Mouse (Mus musculus): ENCODE data around the gene Fam171a1. TPM values are rescaled to one million over a fixed set of nuclear protein-coding genes. Genes with fewer than 3 reads are reported as not detected.
"Not testable (repeated sequence)": the region's sequence is repeated elsewhere in the genome, so short reads cannot be mapped to it uniquely, and the experiment has no call there.

The Fam171a1 gene
- total RNA-seq, 2 experiments from 2014 or later: 0.61 to 4.3 TPM

DNA sequence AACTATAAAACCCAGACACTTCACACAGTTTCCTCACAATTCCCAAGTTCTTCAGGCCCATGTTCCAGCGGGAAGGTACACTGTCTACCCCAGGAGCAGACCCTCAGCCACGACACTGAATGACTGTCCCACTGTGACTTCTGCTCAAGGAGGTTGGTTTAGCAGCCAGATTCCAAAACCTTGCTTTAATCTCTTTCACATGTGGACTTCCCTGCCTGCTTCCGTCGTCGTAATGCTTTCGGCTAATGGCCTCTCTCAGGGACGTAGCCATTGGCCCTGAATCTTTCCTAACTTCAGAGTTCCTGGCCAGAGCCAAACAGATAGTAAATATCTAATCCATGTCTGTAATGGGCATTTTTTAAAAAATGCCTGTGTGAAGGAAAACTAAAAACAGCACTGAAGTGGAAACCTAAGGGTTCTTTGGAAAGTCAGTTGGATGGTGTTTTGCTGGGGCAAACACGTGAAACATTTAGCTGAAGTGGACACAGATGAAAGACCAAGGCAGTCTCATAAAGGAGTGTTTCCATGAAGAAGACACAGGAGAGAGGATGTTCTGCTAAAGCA lies 51.1 kb downstream of the Fam171a1 start:
- no peak for ATAC-seq (replicated peaks; ENCODE audit: low FRiP score, low TSS enrichment, poor library complexity, severe bottlenecking)

DNA sequence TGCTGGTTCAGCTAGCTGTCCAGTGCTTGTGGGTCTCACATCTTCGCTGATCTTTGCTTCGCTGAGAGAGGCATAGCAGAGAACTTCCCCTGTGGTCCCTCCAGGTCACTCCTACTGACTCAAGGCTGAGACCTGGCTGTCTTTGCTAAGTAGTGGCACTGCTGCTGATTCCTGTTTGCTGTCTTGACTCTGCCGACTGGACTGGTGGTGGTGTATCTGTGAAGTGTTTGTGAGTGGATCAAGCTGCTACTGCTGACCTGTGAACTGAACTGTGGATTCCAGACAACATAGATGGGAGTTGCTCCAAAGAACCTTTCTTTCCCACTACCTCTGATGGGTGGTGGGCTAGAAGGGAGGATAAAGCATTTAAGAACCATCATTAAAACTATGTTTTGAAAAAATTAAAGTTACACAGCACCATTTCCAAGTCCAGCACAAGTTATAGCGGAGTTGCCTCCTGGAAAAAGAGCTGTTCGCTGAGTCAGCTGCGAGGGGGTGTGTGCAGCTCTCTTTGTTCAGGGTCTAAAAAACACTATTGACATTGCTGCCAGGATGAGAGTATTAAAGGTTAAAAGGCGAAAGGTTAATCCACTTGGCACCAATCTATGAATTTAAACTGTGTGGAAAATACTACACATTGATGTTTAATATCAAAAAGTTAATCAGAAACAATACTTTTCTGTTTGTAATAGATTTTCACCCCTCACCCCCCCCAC lies 52.0 kb downstream of the Fam171a1 start:
- ATAC-seq (replicated peaks; ENCODE audit: low FRiP score, low TSS enrichment, poor library complexity, severe bottlenecking): no peak

DNA sequence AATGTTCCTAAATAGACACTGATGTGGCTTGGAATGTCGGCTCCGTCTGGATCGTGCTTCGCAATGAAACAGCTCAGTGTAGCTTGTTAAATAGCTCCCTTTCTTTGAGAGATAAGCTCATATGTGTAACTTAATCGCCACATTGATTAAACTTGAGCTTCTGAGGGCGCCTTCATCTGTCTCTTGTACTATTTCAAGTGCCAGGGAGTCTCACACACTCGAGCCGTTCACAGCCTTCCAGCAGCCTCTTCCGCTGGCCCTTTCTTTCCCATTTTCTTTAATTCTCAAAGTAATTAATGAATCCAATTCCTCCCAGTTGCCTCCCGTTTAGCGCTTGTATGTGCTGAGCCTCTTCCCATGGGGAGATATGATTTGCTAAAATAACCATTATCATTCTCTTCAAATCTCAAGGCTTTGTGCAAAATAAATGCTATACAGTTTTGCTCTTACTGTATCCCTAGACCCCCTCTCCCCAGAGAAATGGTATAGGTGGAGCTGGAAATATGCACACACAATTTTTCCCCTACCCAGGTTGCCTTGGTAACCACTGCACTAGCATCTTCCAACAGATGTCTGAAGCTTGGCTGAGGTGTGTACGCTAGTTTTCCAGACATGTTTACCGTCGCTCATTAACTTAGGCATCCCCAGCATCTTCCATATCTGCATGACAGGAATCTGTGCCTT lies 54.8 kb downstream of the Fam171a1 start:
- no peak for ATAC-seq (replicated peaks; ENCODE audit: low FRiP score, low TSS enrichment, poor library complexity, severe bottlenecking)

DNA sequence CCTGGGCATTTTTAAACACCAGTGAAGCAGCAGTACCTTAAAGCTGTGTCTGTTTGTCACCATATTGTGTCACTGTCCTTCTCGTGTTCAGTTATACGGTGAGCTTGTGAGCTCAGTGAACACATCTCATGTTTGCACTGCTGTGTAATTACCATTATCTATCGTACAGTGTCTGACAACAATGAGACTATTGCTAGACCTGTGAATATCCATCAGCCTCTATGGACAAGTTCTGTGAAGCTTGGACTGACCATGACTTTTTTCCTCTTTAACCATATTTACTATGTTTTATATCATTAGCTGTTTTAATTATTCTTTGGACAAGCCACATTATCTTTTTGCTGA lies 55.4 kb downstream of the Fam171a1 start:
- ATAC-seq (replicated peaks; ENCODE audit: low FRiP score, low TSS enrichment, poor library complexity, severe bottlenecking): no peak

DNA sequence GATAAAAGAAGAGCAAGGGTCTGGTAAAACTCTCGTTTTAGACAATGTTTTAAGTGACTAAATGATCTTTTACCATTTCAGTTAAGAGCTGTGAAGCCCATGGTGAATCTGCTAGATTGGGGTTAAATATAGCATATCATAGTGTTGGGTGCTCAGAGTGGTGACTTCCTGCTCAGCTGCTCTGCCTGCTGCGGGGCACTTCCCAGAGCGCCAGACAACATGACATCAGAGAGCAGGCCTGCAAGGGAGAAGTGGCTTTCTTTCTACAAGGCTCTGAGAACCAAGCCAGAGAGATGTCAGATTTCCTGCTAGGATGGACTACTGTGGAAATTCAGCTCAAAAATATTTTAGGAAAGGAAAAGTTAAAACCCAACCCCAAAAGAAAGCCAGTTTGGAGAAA lies 57.8 kb downstream of the Fam171a1 start:
- peak; percentile 51; the same call in 1 of the 2 replicates for ATAC-seq (replicated peaks; ENCODE audit: low FRiP score, low TSS enrichment, poor library complexity, severe bottlenecking)

DNA sequence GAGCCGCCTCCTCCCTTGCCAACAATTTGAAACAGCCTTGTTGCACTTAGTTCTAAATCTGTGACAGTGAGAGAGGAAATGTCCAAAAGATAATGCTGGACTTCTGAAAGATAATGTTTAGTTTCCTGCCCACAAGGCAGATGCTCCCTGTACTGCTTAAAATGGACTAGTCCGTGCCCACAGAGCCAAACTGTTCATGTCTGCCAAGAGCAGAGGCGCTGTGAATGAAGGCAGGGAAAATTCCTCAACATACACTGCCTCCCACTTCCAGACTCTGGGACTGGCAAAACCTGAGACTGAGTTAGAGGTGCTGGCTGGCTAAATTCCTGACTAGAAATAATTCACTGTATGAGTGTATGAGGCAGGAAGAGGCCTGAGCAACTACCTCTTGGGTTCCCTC lies 58.6 kb downstream of the Fam171a1 start:
- ATAC-seq (replicated peaks; ENCODE audit: low FRiP score, low TSS enrichment, poor library complexity, severe bottlenecking): no peak

DNA sequence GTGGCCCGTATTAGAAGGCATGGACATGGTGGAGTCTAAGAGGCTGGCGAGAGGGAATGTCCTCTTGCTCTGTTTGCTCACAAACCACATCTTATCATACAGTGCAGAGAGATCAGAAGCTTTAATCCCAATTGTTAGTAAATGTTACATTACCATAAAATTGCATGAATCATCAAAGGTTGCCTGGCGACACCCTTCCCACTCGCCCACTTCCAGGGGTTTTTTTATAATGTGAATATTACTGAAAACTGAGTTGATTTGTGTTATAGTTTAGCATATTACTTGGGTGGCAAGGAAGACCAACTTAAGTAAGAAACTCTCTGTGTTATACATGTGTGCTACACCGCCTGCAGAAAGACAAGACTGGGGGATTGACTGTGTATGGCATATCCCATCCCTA lies 60.9 kb downstream of the Fam171a1 start:
- no peak for ATAC-seq (replicated peaks; ENCODE audit: low FRiP score, low TSS enrichment, poor library complexity, severe bottlenecking)

DNA sequence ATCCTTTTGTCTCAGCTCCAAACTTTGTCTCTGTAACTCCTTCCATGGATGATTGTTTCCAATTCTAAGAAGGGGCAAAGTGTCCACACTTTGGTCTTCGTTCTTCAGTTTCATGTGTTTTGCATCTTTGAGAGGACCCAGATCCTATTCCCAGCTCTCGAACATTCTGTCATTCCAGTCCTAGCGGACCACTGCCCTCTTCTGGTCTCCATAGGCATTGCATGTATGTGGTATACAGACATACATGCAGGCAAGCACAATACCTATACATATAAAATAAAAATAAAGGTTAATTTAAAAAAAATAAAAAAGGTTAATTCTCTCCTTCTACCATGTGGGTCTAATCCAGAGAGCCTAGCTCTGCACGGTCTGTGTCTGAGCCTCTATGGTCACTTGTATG lies 62.0 kb downstream of the Fam171a1 start:
- not testable (repeated sequence) for ATAC-seq (replicated peaks; ENCODE audit: low FRiP score, low TSS enrichment, poor library complexity, severe bottlenecking)

DNA sequence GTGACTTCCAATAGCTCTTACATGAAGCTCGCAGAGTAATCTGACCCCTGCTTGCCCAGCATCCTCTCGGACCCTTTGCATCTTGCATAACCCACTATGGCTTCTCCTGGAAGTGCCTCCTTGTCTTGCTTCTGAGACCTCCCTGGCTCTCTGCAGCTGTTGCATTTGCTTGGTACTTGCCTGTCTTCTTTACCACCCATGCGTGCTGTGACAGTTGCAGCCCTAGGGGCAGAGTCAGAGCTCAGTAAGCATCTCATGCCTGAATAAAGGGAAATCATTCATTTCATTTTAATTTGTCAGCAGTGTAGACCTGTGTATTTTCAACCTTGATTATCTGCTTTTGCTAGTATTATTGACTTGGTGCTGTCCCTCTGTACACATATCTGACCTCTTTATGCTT lies 62.7 kb downstream of the Fam171a1 start:
- ATAC-seq (replicated peaks; ENCODE audit: low FRiP score, low TSS enrichment, poor library complexity, severe bottlenecking): no peak

DNA sequence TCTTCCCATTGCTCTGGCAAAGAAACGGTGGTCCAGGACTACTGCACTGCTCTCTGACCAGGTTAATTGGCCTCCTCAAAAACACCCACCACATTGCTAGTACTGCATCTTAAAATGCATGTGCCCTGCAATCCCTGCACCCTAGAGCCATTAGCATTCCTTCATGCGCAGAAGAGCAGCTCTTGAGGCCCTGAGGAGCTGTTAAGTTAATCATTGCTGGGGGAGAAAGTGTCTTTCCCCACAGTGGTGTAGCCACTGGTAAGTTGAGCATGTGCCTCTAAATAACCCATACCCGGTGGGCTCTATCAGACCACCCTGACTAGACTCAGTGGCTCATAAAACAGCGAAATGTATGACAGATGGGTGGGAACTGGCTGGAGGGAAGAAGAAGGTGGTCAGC lies 66.5 kb downstream of the Fam171a1 start:
- no peak for ATAC-seq (replicated peaks; ENCODE audit: low FRiP score, low TSS enrichment, poor library complexity, severe bottlenecking)

DNA sequence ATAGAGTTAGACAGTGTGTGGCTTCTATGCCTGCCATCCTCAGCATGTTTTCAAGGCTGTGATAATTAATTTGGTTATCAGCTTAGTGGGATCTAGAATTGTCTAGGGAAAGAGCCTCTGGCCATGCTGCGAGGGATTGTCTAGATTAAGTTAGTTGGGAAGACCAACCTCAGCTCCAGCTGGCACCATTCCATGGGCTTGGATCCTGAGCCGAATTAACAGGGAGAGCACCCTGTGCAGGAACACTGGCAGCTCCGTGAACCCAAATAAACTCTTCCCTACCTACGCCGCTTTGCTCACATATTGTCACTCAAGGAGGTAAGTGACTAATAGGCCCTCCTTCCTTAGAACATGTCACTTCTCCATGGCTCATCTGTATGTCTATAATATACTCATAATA lies 69.6 kb downstream of the Fam171a1 start:
- no peak for ATAC-seq (replicated peaks; ENCODE audit: low FRiP score, low TSS enrichment, poor library complexity, severe bottlenecking)

DNA sequence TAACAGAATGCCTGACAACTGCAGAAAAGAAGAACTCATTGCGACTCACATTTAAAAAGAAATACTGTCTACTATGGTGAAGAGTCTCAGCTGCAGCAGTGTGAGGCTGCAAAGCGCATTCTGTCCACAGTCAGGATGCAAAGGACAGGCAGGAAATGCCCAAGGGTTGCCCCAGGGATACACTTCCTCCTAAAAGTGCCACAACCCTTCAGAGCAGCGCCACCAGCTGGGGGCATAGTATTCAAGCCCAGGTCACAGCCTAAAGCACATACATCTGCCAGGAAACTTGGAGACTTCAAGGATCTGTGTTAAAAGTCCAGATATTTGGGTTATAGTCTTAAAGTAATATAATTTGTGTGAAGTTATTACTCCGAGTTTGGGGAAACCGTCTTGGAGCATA lies 71.3 kb downstream of the Fam171a1 start:
- no peak for ATAC-seq (replicated peaks; ENCODE audit: low FRiP score, low TSS enrichment, poor library complexity, severe bottlenecking)

DNA sequence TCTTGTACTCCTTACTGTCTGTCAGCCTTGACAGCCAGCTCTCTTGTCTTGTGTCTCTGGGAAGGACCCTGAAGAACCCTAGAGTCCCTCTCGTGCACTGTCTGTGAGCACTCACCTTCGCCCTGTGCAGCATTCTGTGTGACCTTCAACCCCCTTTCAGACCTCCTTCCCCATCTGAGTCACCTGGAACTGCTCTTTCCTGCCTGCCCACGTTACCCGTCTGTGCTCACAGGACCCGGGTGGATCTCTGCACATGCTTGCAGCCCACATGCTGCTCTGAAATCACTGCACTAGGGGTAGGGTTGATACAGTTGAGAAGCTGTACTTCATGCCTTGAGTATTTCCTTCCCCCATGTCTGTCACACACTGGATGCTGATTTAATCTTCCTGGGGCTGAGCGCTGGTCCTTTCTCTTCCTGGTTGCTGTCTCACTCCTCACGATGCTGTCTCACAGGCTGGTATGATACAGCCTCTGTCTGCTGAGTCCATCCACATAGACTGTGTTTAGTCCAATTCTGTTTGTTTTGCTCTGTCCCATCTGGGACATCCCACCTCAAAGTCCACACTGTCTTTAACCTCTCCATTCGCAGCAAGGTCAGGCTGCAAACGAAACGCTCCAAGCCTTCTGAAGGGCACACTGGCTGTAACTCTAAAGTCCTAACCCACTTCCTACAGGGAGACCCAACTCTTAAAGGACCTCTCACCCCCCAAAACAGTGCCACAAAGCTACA lies 74.9 kb downstream of the Fam171a1 start:
- no peak for ATAC-seq (replicated peaks; ENCODE audit: low FRiP score, low TSS enrichment, poor library complexity, severe bottlenecking)

DNA sequence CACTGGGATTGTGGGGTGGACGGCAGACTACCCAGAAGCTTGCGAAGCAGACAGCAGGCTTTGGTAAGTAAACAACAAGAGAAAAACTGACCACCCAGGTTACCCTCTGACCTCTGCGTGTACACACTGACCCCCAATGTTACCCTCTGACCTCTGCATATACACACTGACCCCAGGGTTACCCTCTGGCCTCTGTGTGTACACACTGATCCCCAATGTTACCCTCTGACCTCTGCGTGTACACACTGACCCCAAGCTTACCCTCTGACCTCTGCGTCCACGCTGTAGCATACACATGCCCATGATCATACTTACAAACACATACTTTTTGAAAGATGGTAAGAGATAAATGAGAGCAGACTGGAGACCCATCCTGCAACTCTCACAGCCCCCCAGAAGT lies 77.1 kb downstream of the Fam171a1 start:
- no peak for ATAC-seq (replicated peaks; ENCODE audit: low FRiP score, low TSS enrichment, poor library complexity, severe bottlenecking)

DNA sequence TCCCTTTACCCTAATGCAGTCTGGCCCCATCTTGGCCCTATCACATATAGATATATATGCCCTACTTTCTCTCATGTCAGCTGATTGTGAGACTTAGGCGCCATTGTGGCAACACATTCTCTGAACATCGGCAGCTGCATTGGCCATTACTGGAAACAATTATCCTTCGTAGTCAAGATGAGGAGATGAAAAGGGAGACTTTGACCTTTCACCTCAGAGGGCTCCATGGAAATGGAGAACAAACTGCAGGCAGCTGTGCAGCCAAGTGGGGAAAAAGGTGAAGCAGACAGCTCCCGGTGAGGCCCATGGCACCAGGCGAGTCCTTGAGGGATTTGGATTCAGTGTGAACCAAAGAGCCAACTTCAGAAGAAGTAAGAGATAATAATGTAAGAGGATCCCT lies 81.5 kb downstream of the Fam171a1 start:
- no peak for ATAC-seq (replicated peaks; ENCODE audit: low FRiP score, low TSS enrichment, poor library complexity, severe bottlenecking)

DNA sequence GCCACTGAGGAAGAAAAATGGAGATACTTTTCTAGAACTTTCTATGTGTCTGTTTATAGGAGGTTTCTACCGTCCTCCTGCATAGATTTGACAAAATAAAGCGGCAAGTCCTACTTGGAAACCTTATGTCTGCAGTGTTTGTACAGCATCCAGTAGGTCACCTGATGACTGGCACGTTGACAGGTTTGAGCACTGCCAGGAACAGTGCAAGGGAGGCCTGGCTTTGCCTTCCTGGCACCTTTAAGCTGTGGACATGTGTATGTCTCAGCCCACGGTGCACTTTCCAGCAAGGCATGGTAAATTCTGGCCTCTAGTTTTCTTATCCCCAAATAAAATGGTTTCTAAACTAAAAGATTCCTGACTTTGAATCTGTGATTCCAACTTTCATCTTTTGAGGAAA lies 86.4 kb downstream of the Fam171a1 start:
- no peak for ATAC-seq (replicated peaks; ENCODE audit: low FRiP score, low TSS enrichment, poor library complexity, severe bottlenecking)

DNA sequence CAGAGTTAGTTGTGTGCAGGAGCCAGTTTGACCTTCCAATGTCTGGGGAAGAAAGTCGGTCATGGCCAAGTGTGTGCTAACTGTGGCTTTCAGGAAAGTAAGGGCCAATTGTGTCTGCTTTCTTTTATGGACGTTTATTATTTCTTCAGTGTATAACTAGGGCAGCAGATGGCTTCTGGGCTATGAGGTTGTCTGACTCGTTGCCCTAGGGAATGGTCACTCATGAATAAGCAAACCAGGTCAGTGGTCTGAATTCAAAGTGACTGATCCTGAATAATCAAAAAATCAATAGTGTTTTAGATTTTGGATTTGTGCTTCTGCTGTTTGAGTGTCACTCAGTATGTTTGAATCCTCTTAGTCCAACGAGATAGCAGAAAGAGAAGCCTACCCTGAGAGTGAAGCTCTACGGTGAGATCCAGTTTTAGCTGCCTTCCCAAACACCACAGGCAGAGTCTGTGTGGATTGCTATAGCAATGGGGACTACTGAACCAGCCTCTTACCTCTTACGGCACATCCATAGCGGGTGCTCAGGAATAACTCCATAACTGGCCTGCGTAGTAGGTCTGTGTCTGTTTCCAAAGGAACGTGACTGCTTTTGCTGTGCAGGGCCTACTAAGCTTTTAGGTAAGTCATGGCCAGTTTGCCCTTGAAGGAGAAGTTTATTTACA lies 93.1 kb downstream of the Fam171a1 start:
- no peak for ATAC-seq (replicated peaks; ENCODE audit: low FRiP score, low TSS enrichment, poor library complexity, severe bottlenecking)

DNA sequence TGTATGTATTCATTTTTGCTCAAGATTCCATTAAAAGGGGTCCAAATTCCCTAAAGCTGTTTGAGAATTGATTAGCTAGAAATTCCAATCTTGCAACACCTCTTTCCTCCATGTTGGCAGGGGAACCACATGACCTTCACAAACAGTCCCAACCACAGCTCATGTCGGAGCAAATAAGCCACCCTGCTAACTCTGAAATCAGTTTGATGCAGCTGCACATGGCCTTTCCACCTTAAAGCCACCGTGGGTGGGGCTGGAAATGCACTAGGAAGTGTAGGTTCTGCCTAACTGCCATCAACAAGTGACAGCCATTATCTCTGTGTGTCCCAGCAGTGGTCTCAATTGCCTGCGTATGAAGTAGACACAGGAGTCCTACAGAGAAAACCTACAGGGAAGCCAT lies 101.5 kb downstream of the Fam171a1 start:
- ATAC-seq (replicated peaks; ENCODE audit: low FRiP score, low TSS enrichment, poor library complexity, severe bottlenecking): 0 out of 2 replicates have a peak, but pooled peaks have one; percentile 30

DNA sequence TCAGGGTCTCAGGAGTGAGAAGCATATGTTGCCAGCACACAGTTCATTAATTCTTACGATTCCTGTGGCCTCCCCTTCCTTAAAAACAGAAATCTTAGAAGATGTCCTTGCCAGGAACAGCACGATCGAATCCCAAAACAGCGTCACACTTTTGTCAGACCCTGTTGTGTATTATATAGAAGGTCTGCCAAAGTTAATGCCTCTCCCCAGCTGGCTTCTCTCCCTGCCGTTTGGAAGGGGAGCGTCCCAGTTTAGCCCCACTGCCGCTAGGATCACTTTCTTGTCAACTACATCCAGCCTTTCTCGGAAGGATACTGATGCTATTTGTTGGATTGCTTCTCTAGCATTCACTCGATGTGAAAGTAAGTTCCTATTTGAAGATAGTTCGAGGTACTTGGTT lies 102.6 kb downstream of the Fam171a1 start:
- no peak for ATAC-seq (replicated peaks; ENCODE audit: low FRiP score, low TSS enrichment, poor library complexity, severe bottlenecking)

DNA sequence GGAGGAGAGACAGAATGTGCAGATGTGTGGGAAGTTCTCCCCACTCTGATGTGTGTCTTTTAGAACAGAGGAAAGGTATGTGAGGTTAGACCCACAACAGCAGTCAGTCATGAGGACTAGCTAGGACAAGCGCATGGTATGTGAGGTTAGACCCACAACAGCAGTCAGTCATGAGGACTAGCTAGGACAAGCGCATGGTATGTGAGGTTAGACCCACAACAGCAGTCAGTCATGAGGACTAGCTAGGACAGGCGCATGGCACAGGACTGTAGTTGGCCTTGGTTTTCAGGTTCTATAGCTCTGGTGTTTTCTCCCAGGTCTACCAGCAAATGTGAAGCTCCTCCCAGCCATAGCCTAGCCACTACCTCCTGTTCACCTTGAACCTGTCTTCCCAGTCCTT lies 103.6 kb downstream of the Fam171a1 start:
- ATAC-seq (replicated peaks; ENCODE audit: low FRiP score, low TSS enrichment, poor library complexity, severe bottlenecking): not testable (repeated sequence)
